Mouse (Mus musculus): Measurements from ENCODE around the gene Mkln1.

DNA sequence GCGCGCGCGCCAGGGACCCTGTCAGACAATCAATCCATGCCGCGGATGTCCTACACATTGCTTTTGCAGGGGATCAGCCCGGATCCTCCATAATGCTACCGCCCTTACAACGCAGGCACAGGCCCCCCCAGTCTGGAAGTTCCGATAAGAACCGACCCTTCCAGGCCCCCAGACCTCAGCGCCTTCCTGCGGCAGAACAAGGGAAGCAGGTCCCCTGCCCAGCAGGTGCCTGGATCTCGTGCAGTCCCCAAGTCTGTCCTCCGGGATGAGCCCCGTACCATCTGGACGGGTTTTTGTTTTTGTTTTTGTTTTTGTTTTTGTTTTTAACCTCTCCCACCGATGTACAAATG, 165.6 kb downstream of the Mkln1 start:
- TF ChIP-seq POLR2A (IDR thresholded peaks at IDR 0.05; ENCODE audit: insufficient read length, low read depth) = no peak
- TF ChIP-seq USF1 (IDR thresholded peaks at IDR 0.05; ENCODE audit: low read depth) = no peak
- TF ChIP-seq MYOG (IDR thresholded peaks at IDR 0.05; ENCODE audit: control insufficient read depth in 1 of 3, insufficient read depth in 1 of 3, insufficient read length in 2 of 3, low read depth in 2 of 3) = no peak
- no peak for TF ChIP-seq CEBPB (IDR thresholded peaks at IDR 0.05; ENCODE audit: insufficient read depth, poor library complexity, severe bottlenecking)
- no peak for TF ChIP-seq MAX (IDR thresholded peaks at IDR 0.05; ENCODE audit: low read depth)
- TF ChIP-seq REST (IDR thresholded peaks at IDR 0.05; ENCODE audit: insufficient read depth, insufficient read length) = no peak
- no peak for TF ChIP-seq E2F4 (IDR thresholded peaks at IDR 0.05; ENCODE audit: insufficient read depth)
- no peak for TF ChIP-seq MYOD1 (IDR thresholded peaks at IDR 0.05; ENCODE audit: control insufficient read depth in 1 of 3, insufficient read length in 2 of 3, low read depth in 2 of 3)
- TF ChIP-seq POLR2AphosphoS2 (IDR thresholded peaks at IDR 0.05; ENCODE audit: insufficient read length, low read depth) = no peak
